Mouse (Mus musculus) testis, adult 2 months (tissue): Measurements from ENCODE around the gene Pcsk5.

ENCODE experiments used
- CTCF ChIP-seq: fragments of 200-500 bp; IDR thresholded peaks from 2 replicates; pipeline ENCODE4 v1.5.1; 2012; ENCODE audit warnings: low read depth, mild to moderate bottlenecking, inconsistent platforms, low read length, moderate library complexity; ENCODE audit not compliant: control insufficient read depth, insufficient read depth, insufficient replicate concordance
- POLR2A ChIP-seq: fragments of 200-500 bp; IDR thresholded peaks from 2 replicates; pipeline ENCODE4 v1.6.1; 2012; ENCODE audit warnings: low read depth, mild to moderate bottlenecking, inconsistent platforms, low read length, moderate library complexity; ENCODE audit not compliant: control insufficient read depth

GRCm38 (mm10) chr19:17403175-17403574 is 434.3 kb downstream of the Pcsk5 start:
- TF ChIP-seq CTCF (no peak), POLR2A (no peak)
